Mouse (Mus musculus) ovary, adult 18-20 months (tissue): ENCODE data around the gene Rcn2.
"Not testable (repeated sequence)": the region's sequence is repeated elsewhere in the genome, so short reads cannot be mapped to it uniquely, and the experiment has no call there.

Experiments used
- DNase-seq: peaks from one replicate; pipeline ENCODE4 v3.0.0; 2022; ENCODE audit warnings: low spot score, mixed read lengths

Gene Rcn2

DNA sequence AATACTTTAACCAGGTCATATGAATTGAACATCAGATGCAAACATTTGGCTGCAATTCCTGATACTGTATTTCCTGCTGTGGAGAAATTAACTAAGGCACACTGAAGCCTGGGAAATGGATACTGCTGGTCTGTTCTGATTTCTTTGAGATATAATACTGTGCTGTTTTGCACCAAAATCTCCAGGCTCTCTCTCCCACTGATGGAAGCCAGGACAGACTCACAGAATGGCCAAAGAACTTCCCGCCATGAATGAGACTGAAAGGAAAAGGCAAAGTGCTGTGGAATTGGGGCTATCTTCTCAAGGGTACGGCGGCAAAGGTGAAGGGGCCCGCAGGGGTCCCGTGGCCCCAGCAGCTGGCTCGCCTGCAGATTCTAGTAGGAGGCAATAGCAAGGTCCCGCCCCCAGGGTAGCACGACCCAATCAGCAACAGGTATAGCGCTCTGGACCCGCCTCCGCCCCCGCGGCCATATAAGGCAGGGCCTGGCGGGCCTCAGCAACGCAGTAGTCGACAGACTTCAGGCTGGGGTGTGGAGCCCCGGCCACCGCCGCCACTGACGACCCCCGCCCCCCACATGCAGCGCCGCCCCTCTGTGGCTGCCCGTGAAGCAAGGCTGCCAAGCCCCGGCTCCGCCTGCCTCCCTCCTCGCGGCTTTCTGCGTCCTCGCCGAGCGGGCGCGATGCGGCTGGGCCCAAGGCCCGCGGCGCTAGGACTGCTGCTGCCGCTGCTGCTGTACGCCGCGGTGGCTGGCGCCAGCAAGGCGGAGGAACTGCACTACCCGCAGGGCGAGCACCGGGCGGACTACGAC is at the start of gene Rcn2:
Gene Rcn2, plus strand, starts transcription at position 474 of the 809 bp plus-strand sequence.
- DNase-seq, result peak; percentile 93

- DNase-seq, result not testable (repeated sequence)
Observed at GRCm38 (mm10) chr9:56004679-56005078, 37.0 kb upstream of the Rcn2 start.

- no peak for DNase-seq
Observed at GRCm38 (mm10) chr9:56010450-56010849, 31.2 kb upstream of the Rcn2 start, which contains the start of gene 4930563M21Rik. TSS of gene 4930563M21Rik (minus strand) at chr9:56010550.

DNA sequence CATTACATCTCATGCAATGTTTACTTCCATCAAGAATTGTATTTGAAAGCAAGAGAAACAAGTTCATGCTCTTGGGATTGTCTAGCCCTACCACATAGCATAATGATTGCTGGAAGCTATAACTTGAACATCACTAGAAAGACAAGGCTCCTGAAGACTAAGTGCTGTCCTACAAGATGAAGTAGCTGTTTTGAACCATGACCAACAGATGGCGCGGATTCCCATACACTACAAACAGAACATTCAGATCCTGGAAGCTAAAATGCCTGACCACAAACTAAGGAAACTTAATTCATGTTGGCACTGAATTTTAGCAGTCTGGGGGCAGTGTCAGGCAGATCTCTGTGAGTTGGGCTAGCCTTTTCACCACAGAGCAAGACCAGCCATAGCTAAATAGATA is 16.9 kb upstream of the Rcn2 start:
- DNase-seq, result no peak

DNA sequence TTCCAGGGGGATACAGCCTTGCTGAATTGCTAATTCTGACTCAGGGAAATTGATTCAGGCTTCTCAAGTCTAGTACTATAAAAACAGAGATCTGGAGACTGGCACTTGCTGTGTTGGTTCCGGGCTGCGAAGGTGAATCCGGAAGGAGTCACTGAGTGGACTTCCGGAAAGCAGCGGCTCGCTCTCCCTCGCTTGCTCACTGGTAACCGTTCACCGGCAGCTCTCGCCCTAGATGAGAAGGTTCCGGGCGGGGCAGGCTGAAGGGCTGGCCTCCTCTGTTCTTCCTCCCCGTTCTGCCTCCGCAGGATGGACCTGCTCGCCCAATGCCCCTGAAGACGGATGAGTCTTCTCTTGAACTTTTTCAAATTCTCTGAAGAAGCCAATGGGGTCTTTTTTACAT is 14.4 kb upstream of the Rcn2 start:
- DNase-seq, result no peak

DNA sequence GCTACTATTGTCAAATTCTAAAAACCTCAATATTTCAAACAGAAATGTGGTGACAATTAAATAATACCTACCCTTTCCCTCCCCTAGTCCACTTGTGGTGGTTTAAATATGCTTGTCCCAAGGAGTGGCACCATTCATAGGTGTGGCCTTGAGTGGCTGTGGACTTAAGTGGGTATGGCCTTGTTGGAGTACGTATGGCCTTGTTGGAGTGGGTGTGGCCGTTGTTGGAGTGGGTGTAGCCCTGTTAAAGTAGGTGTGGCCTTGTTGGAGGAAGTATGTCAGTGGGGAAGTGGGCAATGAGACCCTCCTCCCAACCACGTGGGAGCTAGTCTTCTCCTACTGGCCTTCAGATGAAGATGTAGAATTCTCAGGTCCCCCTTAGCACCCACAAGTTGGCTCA is 9.4 kb upstream of the Rcn2 start:
- DNase-seq, result no peak

DNA sequence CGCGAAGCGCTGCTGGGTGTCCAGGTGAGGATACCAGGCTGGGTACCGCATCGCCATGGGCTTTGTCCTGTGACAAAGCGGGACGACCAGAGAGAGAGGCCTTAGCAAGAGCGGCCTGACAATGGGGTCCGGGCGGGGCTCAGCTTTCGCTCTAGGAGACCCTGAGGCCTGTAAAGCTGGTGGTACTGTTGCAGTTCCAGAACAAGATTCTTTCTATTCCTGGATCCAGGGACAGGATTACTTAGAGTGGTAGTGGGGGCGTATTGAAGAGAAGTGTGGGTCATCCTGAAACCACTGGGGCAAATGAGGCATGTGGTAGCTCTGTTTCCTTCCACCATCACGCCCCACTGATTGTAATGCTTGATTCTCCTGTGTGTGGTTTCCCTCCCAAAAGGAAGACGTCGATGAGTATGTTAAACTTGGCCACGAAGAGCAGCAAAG is 556 bp downstream of the Rcn2 start:
- DNase-seq, result no peak

DNA sequence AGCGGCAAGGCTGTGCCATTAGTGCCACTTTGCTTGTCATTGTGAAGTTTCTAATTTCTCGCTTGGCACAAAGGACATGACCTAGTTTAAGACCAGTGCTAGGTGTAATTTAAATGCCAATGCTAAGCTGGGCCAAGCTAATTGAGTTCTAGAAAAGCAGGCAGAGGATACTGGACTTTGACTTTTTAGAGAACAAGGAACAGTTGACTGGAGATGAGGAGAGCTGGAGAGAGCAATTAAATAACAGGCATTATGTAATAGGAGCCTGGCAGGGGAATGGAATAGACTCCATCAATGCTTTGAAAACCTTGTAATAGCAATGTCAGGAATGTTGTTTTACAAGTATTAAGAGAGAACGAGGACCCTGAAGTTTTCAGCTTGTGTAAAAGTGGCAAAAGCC is 12.2 kb downstream of the Rcn2 start:
- no peak for DNase-seq

GRCm38 (mm10) chr9:56056147-56056546 is 14.5 kb downstream of the Rcn2 start:
- no peak for DNase-seq

DNA sequence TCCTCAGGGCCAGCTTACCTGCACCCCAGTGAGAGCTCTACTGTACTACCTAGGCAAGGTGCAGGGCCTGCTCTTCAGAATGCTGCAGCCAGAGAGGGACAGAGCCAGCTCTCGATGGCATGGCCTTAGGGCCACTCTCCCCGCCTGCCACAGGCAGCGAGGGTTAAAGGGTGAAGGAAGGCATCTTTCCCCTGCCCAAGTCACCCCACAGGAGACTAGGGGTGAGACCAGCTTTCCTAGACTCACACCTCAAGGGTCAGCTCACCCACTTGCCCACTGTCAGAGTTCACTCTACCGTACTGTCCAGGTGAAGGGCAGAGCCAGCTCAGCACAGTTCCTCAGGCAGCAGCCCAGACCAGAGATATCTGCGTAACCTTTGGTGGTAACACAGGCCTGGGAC is 20.7 kb downstream of the Rcn2 start:
- DNase-seq, result no peak

GRCm38 (mm10) chr9:56065011-56065410 is 23.4 kb downstream of the Rcn2 start:
- DNase-seq, result no peak

- no peak for DNase-seq
Observed at GRCm38 (mm10) chr9:56067964-56068363, 26.3 kb downstream of the Rcn2 start.

DNA sequence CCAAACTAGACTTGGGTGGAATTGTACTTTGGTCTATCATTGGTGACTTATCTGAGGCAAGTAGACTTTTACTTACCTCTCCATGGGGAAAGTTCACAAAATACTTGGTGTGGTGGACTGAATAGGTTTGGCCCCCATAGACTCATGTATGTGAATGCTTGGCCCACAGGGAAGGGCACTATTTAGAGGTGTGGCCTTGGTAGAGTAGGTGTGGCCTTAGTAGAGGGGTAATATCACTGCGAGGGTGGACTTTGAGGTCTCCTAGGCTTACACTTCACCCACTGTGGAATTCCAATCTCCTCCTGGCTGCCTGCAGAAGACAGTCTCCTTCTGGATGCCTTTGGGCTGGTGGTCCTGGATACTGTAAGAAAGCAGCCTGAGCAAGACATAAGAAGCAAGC is 27.0 kb downstream of the Rcn2 start:
- DNase-seq, result no peak

DNA sequence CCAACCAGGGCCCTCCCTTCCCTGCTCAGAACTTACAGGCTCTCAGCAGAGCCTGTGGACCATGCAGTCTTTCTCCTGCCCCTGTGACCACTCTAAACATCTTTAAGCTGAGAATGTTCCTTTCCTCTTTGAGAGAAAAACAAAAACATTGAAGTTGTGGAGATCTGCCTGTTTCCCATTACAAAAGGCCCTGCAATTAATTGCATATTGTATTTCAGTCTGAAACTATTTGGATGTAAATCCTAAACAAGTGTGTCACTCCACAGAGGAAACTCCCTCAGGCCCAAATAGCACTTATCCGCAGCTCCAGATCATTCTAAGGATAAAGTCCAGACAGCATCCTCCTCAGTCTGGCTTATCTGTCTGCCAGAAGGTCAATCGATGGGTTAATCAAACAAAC is 31.2 kb downstream of the Rcn2 start:
- DNase-seq, result no peak

- no peak for DNase-seq
Observed at GRCm38 (mm10) chr9:56074863-56075262, 33.2 kb downstream of the Rcn2 start.

DNA sequence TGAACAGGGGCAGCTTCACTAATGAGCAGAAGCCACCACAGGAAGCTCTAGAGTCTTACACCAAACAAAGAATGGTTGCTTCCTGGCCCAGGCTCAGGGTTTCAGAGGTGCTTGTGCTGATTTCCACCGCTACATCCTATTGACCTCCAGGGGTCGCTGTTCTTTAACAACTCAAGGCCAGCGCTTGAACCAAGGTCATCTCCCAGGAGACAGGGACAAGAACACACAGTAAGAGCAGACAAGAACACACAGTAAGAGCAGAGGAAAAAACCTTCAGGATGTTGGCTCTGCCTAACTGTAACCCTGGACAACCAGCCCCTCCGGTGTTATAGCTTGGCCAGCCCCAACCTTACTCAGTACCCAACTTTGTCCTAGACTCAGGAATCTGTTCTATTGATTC is 33.6 kb downstream of the Rcn2 start:
- DNase-seq, result peak; percentile 63

DNA sequence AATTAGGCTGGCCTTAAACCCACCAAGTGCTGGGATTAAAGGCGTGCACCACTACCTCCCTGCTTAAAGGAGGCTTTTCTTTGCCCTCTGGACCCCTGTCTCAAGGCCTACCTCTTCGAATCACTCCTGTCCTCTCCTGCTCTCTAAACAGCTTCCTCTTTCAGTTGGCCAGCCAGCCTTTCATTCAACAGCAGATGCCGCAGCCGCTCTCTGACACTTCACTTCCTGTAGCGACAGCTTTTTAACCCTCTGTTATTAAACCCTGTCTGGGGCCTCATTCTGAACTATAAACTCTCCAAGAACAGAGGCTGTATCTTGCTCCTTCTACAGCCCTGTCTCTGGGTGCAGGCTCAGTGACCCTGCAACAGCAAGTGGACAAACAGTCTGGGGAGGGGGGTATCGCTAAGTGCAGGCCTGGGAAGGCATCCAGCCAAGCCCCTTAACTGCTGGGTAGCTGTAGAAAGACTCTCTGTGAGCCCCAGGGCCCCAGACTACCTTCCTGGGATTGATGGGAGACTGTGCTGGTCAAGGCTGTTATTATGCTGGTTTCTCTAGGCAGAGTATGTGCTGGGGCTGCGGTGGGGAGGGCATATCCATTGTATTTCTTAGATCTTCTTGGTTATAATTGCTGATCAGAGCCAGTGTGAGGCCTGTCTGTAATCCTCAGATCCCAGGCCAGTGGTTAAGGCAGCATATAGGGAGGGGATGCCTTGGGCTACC is 34.4 kb downstream of the Rcn2 start:
- no peak for DNase-seq

DNA sequence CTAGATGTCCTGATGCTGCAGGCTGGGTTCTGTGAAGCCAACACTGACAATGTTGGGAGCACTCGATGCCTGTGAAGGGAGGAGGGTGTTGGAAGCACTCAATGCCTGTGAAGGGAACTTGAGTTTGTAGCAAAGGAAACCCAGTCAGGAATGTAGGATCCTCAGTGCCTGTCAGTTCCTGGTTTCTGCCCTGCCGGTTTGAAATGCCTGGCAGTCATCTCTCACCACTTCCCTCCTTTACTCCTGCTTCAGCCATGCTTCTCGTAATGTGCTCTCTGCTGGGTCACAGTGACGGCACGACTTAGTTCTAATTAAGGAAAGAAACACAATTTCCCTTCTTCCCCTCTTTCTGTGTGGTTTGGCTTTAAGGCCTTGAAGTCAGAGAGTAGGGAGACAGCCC is 37.9 kb downstream of the Rcn2 start:
- no peak for DNase-seq

DNA sequence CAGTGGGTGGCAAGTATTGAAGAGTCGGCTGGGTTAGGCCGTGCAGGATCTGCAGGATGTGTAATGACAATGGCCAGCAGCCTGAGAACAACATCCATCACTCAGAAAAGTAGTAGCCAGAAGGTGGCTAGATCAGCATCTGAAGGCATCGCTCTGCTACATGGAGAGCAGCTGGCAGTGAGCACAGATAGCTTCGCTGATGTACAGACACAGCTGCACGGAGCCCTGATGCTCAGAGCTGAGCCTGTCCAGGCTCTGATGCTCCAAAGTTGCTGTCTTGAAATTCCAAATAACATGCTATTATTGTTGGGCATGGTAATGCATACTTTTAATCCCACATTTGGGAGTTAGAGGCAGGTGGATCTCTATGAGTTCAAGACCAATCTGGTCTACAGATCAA is 44.9 kb downstream of the Rcn2 start:
- DNase-seq, result no peak

- peak; percentile 61 for DNase-seq
Observed at GRCm38 (mm10) chr9:56089778-56090520, 48.3 kb downstream of the Rcn2 start, which contains the start of gene Pstpip1. TSS of gene Pstpip1 (plus strand) at chr9:56089962.

DNA sequence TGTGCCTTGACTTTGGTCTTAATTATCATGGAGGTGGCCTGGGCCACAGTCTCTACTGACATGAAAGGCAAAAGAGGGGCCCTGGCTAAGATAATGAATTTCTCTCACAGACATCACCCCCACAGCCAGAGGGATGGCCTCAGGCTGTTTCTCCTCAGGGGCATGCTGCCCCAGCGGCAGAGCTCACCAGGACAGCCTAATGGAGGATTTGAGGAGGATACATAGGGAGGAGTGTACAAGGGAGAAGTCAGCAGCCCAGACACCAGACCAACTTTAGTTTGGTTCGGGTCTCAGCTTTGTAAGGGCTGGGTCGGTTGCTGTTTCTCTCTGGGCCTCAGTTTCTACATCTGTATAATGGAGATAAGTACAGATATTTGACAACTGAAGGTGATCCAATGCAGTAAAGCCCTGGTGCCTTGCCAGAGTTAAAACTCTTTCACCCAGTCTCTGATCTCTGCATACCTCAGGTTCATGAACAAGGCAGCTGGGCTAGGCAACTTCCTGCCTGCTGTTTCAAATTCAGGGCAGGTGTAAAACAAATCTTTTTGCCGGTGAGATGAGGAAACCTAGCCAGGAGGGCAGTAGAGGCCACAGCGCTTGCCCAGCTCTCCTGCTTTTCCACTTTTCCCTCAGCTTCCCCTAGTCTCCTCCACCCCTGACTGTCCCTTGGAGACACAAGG is 49.0 kb downstream of the Rcn2 start:
- DNase-seq, result no peak

GRCm38 (mm10) chr9:56092102-56092501 is 50.5 kb downstream of the Rcn2 start:
- DNase-seq, result no peak
